Mouse (Mus musculus): ENCODE results near the gene Dennd1a.

Dennd1a gene

DNA sequence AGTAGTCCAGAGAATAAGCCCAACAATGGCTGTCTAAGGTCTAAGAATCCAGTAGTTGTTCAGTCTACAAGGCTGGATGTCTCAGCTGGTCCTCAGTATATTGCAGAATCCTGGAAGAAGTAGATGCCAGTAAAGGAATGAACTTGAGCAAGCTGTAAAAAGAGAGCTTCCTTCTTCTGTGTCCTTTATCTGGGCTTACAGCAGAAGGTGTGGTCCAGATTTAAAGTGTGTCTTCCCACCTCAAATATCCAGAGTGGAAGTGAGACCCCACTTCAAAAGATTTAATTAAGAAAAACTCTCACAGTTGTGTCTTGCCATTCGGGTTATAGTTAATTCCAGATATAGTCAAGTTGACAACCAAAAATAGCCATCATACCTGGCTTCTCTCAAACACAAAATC lies 162.5 kb downstream of the Dennd1a start:
- DNase-seq (ENCODE audit: low read depth, low spot score): no peak

DNA sequence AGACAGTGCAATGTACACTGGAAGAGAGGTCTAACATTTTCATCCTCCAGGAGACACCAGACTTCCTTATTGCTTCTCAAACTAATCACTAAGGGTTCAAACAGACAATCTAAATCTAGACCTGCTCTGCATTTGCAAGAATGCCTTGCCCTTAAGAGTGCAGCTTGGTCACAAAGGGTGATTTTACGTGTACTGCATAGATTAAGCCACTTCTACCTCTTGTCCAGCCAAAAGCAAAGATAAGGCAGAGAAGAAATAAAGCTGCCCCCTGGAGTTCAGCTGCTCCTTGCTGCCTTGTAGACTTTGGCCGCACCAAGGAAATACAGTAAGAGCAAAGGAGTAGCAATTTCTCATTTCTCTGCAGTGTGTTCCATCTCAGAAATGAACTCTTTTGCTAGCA lies 172.2 kb downstream of the Dennd1a start:
- DNase-seq (ENCODE audit: low read depth, low spot score): no peak

DNA sequence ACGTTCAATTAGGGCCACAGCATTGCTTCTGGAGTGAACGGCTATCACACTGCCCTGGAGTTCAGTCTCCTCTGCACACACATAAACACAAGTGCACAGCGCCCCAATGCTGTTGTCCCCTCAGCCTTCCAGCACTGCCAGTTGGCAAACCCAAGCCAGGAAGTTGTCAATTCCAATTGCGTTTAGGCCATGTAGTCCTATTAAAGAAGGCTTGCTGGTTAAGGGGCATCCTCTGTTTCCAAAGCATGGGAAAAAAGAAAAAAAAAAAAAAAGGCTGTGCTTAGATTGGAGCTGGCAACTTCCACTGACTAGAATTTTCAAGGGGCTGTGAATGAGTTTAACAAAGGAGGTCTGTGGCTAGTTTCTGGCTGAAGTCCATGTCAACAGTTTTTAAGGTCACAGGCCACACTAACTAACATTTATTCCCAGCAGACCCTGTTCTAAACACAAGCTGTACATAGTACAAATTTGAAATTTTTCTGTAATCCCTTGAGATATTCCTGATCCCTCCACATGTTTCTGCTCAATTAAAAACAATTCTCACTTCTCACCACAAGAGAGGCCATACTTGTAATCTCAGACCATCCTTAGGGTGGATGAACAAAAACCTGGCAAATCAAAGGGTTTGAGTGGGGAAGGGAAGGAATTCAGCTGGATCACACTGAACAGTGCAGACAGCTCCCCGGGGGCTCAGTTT lies 175.4 kb downstream of the Dennd1a start:
- DNase-seq (ENCODE audit: low read depth, low spot score): peak; percentile 28

DNA sequence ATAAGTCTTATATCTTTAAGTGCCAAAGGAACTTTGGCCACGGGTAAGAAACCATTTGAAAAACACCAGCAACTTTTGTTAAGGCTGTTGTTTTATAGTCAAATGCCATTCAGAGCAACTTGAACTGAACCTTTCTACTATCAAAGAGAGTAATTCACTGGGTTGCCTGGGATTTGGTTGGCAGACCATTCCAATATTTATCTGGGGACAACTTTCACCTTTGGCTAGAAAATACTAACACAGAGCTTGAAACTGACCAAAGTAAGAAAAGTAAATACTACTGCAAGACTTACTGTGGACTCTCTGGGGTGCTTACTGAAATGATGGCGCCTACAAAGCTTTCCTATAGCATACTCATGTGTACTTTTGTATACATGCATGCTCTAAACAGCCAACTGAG lies 178.6 kb downstream of the Dennd1a start:
- DNase-seq (ENCODE audit: low read depth, low spot score): no peak

DNA sequence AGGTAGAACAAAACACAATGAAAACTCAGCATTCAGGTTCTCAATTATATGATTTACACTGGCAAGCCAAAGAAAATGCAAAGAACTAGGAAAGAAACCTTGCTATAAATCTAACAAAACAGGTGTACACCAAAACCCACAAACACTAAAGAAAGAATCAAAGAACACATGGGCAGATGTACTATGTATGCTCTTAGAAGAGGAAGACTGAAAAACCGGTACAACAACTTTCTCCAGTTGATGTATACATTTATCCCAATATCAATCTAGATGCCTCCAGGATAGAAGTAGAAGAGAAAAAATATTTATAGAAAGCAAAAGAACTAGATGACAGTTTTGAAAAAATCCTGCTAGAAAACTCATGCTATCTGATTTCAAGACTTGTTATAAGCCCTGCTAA lies 184.5 kb downstream of the Dennd1a start:
- DNase-seq (ENCODE audit: low read depth, low spot score): no peak

DNA sequence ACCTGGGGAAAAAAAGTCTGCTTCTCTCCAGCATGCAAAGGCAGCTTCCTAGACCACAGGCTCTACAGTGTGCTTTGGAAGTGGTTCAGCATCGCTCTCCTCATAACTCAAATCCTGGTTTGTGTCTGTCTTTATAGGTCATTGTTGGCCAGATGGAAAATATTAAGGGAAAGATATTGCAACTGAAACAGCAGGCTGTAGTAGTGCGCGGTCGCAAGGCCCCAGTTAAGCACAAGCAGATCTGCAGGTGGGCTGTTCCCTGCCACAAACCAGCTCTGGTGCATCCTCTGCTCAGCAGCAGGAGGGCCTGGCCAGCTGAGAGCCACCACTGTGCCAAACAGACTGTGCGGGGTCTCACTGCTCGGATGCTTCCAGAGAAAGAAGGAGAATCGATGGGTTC lies 186.9 kb downstream of the Dennd1a start:
- peak; percentile 52 for DNase-seq (ENCODE audit: low read depth, low spot score)

DNA sequence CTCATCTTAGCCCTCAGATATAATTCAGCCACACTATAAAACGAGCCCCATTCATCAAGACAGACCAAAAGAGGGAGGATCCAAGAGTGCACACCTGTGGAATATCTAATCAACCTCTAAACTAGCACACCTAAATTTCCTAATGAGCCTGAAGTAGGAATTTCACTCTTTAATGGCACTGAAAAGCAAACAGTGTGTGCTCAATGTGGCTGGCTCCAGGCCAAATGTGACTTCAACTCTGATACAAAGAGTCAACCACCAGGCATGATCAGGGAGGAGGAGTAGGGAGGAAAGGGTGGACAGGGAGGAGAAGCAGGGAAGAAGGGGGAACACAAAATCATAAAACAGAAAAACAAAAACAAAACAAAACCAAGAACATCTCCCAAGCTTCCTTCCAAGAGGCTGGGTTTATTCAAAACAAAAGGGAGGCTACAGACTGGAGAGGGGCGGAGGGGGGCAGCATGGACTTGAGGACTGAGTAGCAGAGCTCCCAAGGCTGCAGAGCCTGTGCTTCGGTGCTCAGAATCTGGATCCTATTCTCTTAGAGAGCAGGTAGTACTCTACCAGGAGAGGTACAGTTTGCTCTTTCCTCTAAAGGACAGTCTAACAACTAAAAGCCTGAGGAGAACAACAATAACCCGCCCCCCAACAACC lies 187.9 kb downstream of the Dennd1a start:
- DNase-seq (ENCODE audit: low read depth, low spot score): no peak

DNA sequence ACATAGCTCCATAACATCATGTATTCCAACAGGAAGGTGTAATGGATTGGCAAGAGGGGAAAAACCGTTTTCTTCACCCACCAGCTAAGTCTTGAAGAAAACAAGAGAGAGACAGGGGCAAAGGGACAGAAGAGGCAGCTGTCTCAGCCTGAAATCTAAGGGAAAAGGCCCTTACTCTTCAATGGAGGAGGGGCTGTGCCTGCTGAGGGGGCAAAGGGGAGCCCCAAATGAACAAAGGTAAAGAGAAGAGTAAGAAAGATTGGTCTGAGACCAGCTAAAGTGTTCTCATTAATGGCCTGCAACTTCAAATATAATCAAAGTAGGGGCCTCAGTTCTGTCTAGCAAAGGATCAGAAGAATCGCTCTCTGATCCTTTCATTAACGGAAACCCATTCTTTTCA lies 189.7 kb downstream of the Dennd1a start:
- no peak for DNase-seq (ENCODE audit: low read depth, low spot score)

DNA sequence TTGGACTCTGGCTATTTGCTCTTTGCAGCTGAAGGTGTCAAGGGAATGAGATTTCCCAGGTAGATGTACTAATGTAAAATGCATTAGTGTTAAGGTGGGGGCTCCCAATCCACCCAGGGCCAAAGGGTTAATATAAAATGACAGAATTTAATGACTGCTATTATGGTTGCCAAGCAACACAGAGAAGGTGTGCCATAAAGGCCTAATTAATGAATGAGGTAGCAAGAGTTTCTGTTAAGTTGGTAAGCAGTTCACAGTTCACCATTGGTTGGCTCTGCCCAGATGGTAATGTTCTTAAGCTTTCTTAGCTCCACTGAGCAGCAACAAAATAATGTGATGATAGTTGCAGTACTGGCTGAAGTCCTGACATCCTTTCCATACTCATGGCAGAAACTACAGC lies 190.9 kb downstream of the Dennd1a start:
- no peak for DNase-seq (ENCODE audit: low read depth, low spot score)

DNA sequence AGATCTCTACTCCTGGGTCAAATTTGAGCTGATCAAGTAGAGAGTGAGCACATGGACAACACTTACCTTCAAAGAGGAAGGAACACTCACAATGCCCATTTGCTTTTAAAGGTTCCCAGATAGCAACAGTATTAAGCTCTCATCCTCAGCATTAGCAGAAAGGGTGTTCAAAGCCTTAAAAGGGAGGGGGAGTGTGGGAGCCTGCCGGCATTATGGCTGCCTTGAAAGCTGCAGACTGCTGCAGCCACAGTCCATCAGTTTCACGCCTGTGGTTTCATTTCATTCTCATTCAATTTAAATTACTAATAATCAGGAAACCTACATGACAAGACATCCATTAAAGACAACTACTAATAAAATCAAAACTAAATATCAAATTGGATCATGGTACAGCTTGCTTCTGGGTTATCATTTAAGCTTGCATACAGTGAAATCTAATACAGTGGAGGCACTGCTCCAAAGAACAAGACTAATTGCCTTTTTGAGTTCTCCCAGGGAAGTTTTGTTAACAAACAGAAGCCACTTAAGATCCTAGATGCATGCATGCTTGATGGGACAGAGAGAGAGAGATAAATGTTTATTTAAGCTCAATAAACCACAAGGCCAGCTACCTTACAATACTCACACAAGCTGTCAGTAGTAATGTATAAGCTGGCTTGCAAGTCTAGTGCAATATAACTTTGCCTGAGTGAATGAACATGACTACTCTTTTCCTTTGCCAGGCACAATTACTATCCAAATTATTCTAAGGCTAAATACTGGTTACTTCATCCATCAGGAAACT lies 192.6 kb downstream of the Dennd1a start:
- no peak for DNase-seq (ENCODE audit: low read depth, low spot score)

DNA sequence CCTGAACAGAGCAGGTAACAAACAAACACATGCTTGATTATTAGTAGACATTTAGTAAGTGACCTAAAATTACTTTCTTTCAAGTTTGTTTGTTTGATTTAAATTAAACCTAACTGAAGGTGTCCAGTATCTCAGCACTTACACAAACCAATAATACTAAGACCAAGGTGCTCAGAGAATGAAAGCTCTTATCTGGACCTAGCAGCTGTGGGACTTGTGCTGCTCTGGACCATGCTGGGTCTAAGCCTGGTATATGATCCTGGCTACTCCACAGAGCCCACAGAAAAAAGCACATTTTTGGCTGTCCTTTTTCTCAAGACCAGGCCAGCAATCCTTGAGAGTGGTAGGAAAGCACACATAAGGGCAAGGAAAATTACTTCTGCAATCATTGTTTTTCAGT lies 193.2 kb downstream of the Dennd1a start:
- DNase-seq (ENCODE audit: low read depth, low spot score): no peak

DNA sequence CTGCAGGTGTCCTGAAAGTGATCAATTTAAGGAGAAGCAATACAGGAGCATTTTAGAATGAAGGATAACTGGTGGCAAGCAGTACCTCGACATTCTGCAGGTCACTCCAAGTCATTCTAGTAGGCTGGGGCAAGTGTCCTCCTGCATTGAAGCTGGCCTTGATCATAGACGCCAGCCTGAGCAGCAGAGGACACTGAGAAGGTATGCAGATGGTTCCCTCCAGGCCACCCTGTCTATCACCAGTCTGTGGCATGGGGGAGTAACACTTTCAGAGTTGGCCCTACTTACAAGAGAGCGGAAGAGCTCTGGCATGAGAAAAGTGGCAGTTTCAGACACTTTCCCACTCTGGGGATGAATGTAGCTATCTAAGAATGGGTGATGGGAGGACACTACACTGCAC lies 193.9 kb downstream of the Dennd1a start:
- no peak for DNase-seq (ENCODE audit: low read depth, low spot score)

DNA sequence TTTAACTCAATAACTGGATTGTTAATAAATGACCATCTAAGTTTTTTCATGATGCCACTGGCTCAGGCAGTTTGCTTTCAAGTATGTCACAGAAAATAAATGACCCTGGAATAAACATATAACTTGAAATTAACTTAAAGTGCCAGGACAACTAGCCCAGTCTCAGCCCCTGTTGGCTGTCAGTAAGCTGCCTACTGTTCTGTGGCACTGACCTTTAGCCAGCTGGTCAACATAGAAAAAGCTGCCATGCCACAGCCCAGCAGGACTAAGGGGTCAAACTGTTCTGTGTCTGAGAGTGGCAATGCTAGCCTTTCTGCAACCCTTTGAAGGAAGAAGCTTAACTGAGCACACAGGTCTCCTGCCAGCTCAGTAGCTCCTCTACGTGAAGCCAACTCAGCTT lies 198.8 kb downstream of the Dennd1a start:
- DNase-seq (ENCODE audit: low read depth, low spot score): no peak

DNA sequence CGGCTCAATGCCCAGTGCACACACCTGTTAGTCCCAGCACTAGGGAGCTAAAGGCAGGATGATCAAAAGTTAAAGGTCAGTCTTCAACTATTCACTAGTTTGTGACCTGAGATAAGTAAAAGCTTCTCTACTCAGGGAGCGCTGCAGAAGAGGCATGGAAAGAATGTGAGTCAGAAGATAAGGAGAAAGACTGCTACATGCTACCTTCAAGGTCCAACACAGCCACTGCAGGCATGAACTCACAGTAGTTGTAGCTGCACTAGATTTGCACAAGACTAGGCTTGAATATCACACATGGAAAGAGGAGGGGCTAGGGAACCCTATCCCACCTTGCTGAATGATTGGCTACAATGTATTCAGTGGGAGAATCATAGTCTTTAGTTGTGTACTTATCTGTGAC lies 202.1 kb downstream of the Dennd1a start:
- no peak for DNase-seq (ENCODE audit: low read depth, low spot score)

DNA sequence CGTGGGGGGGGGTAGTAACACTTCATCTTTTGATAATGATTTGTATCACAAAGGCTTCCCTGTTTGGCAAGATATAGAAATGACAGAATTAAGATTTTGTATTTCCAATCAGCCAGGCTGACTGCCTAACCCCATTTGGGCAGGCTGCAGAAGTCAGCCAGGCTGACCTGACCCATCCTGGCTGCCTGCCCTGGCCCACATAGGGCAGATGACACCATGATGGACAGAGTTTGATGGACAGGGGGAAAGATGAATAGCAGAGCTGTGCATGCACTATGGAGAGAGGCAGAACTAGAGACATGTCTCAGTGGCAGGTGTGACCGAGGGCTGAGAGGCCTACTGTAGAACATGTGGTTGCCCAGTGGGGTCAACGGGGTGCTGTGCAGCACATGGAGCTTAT lies 203.9 kb downstream of the Dennd1a start:
- no peak for DNase-seq (ENCODE audit: low read depth, low spot score)

DNA sequence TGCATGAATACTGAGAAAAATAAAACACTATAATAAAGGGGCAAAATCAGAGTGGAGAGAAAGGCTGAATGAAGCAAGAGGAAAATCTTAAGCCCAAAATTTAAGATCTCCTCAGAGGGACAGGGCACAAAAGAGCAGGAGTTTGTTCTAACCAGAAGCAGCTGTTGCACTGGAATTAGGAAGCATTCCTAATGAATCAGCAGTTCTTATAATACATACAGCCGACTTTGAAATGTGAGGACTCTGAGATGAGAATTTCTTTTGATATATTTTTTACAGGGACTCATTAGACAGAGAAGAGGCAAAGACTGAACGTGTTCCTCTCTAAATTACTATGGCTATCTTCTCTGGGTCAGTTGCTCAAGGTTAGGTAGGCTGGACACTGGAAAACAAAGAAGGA lies 212.7 kb downstream of the Dennd1a start:
- DNase-seq (ENCODE audit: low read depth, low spot score): no peak

DNA sequence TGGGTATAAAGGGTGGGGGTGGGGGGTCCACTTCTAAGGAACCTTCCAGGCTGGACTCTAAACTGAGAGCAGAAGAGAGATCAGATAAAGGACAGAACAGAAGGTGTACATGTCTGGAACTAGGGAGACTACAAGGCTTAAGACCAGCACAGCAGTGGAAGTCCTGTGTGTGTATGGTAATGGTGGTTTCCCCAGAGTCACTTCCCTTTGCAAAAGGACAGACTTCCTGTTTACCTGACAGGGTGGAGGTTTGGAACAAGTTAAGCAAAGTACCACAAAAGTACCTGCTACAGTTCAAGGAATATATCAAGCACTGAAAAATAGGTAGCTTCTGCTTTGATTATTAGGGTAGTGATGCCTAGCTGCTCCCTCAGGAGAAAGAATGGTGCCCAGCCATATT lies 215.1 kb downstream of the Dennd1a start:
- no peak for DNase-seq (ENCODE audit: low read depth, low spot score)

DNA sequence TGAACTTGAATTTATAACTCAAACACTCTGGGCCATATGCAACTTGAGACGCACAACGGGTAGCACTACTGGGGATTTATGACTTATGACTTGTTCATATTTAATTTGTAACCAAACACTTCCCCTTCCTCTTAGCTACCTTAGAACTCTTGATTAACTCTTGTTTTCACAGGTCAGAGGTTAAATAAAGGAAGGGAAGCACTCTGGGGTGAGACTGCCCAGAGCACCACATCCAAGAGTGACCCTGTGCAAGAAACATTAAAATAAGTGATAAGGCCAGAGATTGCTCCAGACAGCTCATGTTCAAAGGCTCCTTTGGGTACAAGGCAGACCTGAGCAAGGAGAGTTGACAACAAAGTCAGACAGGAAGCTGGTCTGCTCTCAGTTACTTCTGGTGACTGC lies 219.0 kb downstream of the Dennd1a start:
- peak; percentile 59 for DNase-seq (ENCODE audit: low read depth, low spot score)

DNA sequence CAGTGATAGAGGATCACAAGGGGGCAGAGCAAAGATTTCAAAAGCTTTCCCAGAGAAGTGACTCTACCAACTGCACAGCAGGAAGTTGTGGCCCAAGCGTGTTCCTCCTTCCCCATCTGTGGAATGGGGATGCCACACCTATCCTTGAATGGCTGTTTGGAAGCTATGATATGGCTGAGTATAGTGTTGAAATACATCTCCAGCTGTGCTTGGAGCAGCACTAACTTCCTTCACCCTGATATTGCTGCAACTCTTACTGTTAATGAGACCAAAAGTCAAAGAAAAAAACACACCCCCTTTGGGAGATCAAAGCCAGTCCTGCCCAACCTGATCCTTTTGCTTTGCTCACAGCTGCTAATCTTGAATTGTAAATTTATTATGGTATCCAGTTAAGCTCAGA lies 221.3 kb downstream of the Dennd1a start:
- no peak for DNase-seq (ENCODE audit: low read depth, low spot score)

DNA sequence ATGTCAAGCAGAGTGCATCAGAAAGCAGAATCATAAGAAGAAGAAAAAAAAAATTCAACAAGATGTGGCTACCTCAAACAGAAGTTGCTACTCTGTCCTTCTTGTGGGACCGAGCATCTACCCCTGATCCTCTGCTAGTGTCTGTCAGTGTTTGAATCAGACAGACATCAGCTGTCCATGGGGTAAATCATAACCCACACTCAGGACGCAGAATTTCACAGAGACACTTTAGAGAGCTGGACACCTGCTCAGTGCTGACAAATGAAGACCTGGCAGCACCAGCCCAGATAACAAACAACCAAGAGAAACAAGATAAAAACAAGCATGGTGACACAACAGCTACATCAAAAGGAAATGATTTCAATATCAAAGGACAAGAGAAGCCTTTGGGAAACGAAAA lies 222.9 kb downstream of the Dennd1a start:
- DNase-seq (ENCODE audit: low read depth, low spot score): no peak

DNA sequence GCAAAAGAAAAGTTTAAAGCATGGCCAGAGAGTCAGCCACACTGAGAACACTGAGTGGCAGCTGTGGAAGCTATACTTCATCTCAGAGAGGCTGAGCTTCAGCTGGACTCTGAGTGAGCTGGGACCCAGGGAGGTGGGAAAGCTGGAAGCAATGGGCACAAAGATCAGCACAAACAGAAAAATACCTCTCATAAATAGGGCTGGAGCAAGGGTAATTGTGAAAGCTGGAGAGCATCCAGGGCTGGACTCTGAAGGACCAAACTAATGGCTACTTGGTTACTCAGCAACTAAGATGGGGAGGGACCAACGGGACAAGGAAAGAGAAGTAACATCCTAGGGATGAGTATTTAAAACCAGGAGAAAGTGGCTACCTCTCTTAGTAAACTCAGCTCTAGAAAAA lies 225.0 kb downstream of the Dennd1a start:
- no peak for DNase-seq (ENCODE audit: low read depth, low spot score)

DNA sequence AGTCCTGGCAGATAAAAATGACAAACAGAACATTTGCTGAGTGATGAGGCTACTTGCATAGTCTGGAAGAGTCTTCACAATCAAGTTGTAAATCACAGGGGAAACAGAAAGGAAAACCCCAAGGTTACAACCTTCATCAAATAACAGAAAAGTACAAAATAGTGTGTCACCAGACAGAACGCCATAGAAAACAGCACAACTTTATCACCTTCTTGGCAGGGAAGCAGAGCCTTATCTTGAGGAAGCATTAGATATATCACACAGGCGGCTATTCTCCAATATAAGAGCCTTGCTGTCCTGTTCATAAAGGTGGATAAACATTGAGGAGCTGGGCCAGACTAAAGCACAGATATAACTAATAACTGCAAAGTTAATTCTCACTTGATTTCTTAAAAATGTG lies 225.7 kb downstream of the Dennd1a start:
- no peak for DNase-seq (ENCODE audit: low read depth, low spot score)

DNA sequence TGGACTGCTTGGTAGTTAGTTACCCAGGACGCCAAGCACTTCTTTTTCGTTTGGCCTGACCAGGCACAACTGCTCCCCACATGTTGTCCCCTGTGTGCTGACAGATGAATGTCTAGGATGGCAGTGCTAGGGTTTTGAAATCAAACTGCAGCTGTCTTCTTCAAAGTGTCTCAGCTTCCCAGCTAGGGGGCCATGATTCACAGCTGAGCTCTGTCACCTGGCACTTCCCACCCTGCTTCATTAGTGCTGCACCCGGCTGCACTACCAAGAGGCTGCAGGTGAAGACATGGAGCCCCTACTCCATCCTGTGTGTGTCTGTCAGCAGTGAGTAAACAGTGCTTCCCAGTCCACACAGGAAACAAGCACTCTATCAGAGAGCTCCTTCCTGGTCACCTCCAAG lies 234.8 kb downstream of the Dennd1a start:
- no peak for DNase-seq (ENCODE audit: low read depth, low spot score)

Measured in mesoderm, embryonic 11.5 days (tissue).